Mouse (Mus musculus) myocyte (in vitro differentiated cells): ENCODE measurements around the gene Camta1.

Experiments used
- CEBPB ChIP-seq: IDR thresholded peaks from 2 replicates; pipeline ENCODE4 v1.6.1; 2011; ENCODE audit warnings: mild to moderate bottlenecking, moderate library complexity; ENCODE audit not compliant: poor library complexity, insufficient read depth, severe bottlenecking
- E2F4 ChIP-seq: IDR thresholded peaks from one replicate; pipeline ENCODE4 v1.6.1; 2011; ENCODE audit warnings: mild to moderate bottlenecking, control low read depth, moderate library complexity; ENCODE audit not compliant: insufficient read depth
- MAX ChIP-seq: IDR thresholded peaks from one replicate; pipeline ENCODE4 v1.6.1; 2011; ENCODE audit warnings: low read depth, mild to moderate bottlenecking, control low read depth
- MYOD1 ChIP-seq, 3 experiments: IDR thresholded peaks; one replicate each; pipeline ENCODE4 v1.6.1; 2011; ENCODE audit warnings: control low read depth in 2 of 3, low read depth in 2 of 3, mild to moderate bottlenecking in 2 of 3, moderate library complexity in 1 of 3; ENCODE audit not compliant: insufficient read length in 2 of 3, control insufficient read depth in 1 of 3
- MYOG ChIP-seq, 3 experiments: IDR thresholded peaks; one replicate each; pipeline ENCODE4 v1.6.1; 2011; ENCODE audit warnings: control low read depth in 2 of 3, low read depth in 2 of 3, mild to moderate bottlenecking in 2 of 3; ENCODE audit not compliant: insufficient read length in 2 of 3, control insufficient read depth in 1 of 3, insufficient read depth in 1 of 3
- POLR2A ChIP-seq: IDR thresholded peaks from one replicate; pipeline ENCODE4 v1.6.1; 2011; ENCODE audit warnings: low read depth, mild to moderate bottlenecking, control low read depth, moderate library complexity; ENCODE audit not compliant: insufficient read length
- POLR2AphosphoS2 ChIP-seq: IDR thresholded peaks from one replicate; pipeline ENCODE4 v1.6.1; 2011; ENCODE audit warnings: low read depth, control low read depth; ENCODE audit not compliant: insufficient read length
- SRF ChIP-seq: IDR thresholded peaks from one replicate; pipeline ENCODE4 v1.6.1; 2011; ENCODE audit warnings: low read depth; ENCODE audit not compliant: control insufficient read depth, insufficient read length
- TCF12 ChIP-seq: IDR thresholded peaks from one replicate; pipeline ENCODE4 v1.6.1; 2011; ENCODE audit warnings: mild to moderate bottlenecking, control low read depth; ENCODE audit not compliant: poor library complexity, insufficient read depth, severe bottlenecking

DNA sequence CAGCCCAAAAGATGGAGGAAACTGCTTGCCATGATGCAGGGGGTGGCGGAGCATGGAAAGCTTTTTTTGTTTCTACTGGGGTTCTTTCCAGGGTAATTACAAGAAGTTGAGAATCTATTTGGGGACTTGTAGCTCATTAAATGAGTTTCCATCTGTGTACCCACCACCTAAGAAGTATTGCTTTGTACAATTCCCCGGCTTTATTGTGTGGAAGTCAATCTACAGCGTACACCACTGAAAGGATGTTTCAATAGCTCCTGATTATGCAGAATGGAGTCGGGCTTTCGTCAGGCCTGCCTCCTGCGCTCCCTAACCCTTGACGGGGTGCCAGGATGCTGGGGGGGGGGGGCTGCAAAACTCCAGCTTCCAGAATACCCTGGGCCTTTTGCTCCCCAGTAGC is 167.1 kb downstream of the Camta1 start:
- TF ChIP-seq POLR2A (no peak), MAX (no peak), TCF12 (no peak), SRF (no peak), POLR2AphosphoS2 (no peak), E2F4 (no peak), CEBPB (no peak), MYOD1 (IDR thresholded peaks at IDR 0.05; ENCODE audit: control insufficient read depth in 1 of 3, insufficient read length in 2 of 3, low read depth in 2 of 3) (no peak), MYOG (IDR thresholded peaks at IDR 0.05; ENCODE audit: control insufficient read depth in 1 of 3, insufficient read depth in 1 of 3, insufficient read length in 2 of 3, low read depth in 2 of 3) (no peak)
